Mouse (Mus musculus) brain, embryonic 14.5 days (tissue): ENCODE measurements around the gene Tmem206.

Experiments used
- CTCF ChIP-seq: fragments of 200-500 bp; IDR thresholded peaks from 2 replicates; pipeline ENCODE4 v1.5.1; 2012; ENCODE audit warnings: inconsistent platforms, mild to moderate bottlenecking, moderate library complexity, borderline replicate concordance; ENCODE audit not compliant: insufficient read depth, insufficient read length; ENCODE audit errors: extremely low read depth
- POLR2A ChIP-seq: fragments of 200-500 bp; IDR thresholded peaks from 2 replicates; pipeline ENCODE4 v1.6.1; 2012; ENCODE audit warnings: mild to moderate bottlenecking, inconsistent platforms, borderline replicate concordance; ENCODE audit not compliant: poor library complexity, insufficient read depth, insufficient read length, severe bottlenecking; ENCODE audit errors: extremely low read depth

- TF ChIP-seq CTCF: no peak
- TF ChIP-seq POLR2A: no peak
Measured at GRCm38 (mm10) chr1:191375644-191375998, 49.9 kb downstream of the Tmem206 start.
